8 mouse cellular contexts compared by ENCODE assay signal in genomic region chr4:128727019-128727720, GRCm38 (mm10). TPM values are rescaled to one million over a fixed set of nuclear protein-coding genes. Genes with fewer than 3 reads are reported as not detected.
DNase-seq lines count a peak whose midpoint lies in the region; ATAC-seq and TF ChIP-seq lines count a peak whose summit lies in the region.

No protein-coding gene starts in this region.

- ATAC-seq in cerebellum, adult (ENCODE audit: insufficient number of reproducible peaks, low FRiP score, low TSS enrichment) = peak; percentile 41; the same call in 1 of the 2 replicates
- ATAC-seq in forebrain, embryonic 14.5 days = peak; percentile 93
- ATAC-seq in lung, embryonic 15.5 days (ENCODE audit: borderline replicate concordance, extremely low read depth, low FRiP score, low TSS enrichment) = peak; percentile 93

- DNase-seq in forebrain, embryonic 14.5 days (ENCODE audit: low spot score) = peak; percentile 91
- peak; percentile 79 for DNase-seq in heart, postnatal 25 days (ENCODE audit: low spot score)
- peak; percentile 65 to 78 for DNase-seq in layer of hippocampus, adult 2 months (ENCODE audit: low spot score in 2 of 2)
- peak; percentile 69 for DNase-seq in ovary, adult 18-20 months (ENCODE audit: low spot score)
- peak; percentile 76 to 88 for DNase-seq in thymus, postnatal 10 days (ENCODE audit: low spot score in 2 of 2)

- no peak for TF ChIP-seq CTCF in E14TG2a.4 (conservative IDR thresholded peaks at IDR 0.05; ENCODE audit: low read length)
- TF ChIP-seq CTCF in layer of hippocampus, adult 2 months (conservative IDR thresholded peaks at IDR 0.05) = no peak

- H3K4me1 ChIP-seq in E14TG2a.4 (replicated peaks; ENCODE audit: low read depth, low read length) = peaks cover 43% of the 10 kb centered on the region
- H3K4me1 ChIP-seq in forebrain, embryonic 14.5 days (ENCODE audit: control insufficient read depth, insufficient read depth, low read length) = peaks cover 40% of the 10 kb centered on the region
- H3K4me1 ChIP-seq in lung, embryonic 15.5 days = peaks cover 35% of the 10 kb centered on the region

- H3K9ac ChIP-seq in forebrain, embryonic 14.5 days (ENCODE audit: low read length) = peak overlapping the region; percentile 100
- peak overlapping the region; percentile 86 for H3K9ac ChIP-seq in lung, embryonic 15.5 days

- H3K27ac ChIP-seq in forebrain, embryonic 14.5 days (ENCODE audit: low read depth, low read length) = peak overlapping the region; percentile 95
- H3K27ac ChIP-seq in layer of hippocampus, adult 2 months = peak overlapping the region; percentile 98
- H3K27ac ChIP-seq in lung, embryonic 15.5 days = peak overlapping the region; percentile 91

- WGBS in forebrain, embryonic 14.5 days = 3% methylated on average over 28 of the region's 68 CpGs
- 3% methylated on average over 64 of the region's 68 CpGs for WGBS in lung, embryonic 15.5 days

- H3K9me3 ChIP-seq in E14TG2a.4 (ENCODE audit: low read length) = no peaks in the 10 kb centered on the region
- no peaks in the 10 kb centered on the region for H3K9me3 ChIP-seq in forebrain, embryonic 14.5 days (replicated peaks; ENCODE audit: control insufficient read depth, low read length)
- no peaks in the 10 kb centered on the region for H3K9me3 ChIP-seq in lung, embryonic 15.5 days

- H3K4me3 ChIP-seq in E14TG2a.4 (replicated peaks; ENCODE audit: low read length) = peak overlapping the region; percentile 87
- peak overlapping the region; percentile 99 for H3K4me3 ChIP-seq in forebrain, embryonic 14.5 days (ENCODE audit: low read depth, low read length)
- H3K4me3 ChIP-seq in layer of hippocampus, adult 2 months = peak overlapping the region; percentile 79
- peak overlapping the region; percentile 71 for H3K4me3 ChIP-seq in lung, embryonic 15.5 days

- peaks cover 5% of the 10 kb centered on the region; the same call in 1 of the 2 replicates for H3K36me3 ChIP-seq in E14TG2a.4 (ENCODE audit: insufficient read depth, low read length)
- H3K36me3 ChIP-seq in forebrain, embryonic 14.5 days (ENCODE audit: control insufficient read depth, insufficient read depth, low read length) = peaks cover 13% of the 10 kb centered on the region; the same call in 1 of the 2 replicates
- H3K36me3 ChIP-seq in lung, embryonic 15.5 days = peaks cover 8% of the 10 kb centered on the region; the same call in 1 of the 2 replicates

- peaks cover 70% of the 10 kb centered on the region for H3K27me3 ChIP-seq in E14TG2a.4 (ENCODE audit: insufficient read depth, low read length)
- H3K27me3 ChIP-seq in forebrain, embryonic 14.5 days (replicated peaks; ENCODE audit: control insufficient read depth, insufficient read depth, low read length) = no peaks in the 10 kb centered on the region
- no peaks in the 10 kb centered on the region for H3K27me3 ChIP-seq in lung, embryonic 15.5 days

- peak overlapping the region; percentile 73 for H3K4me2 ChIP-seq in forebrain, embryonic 14.5 days (ENCODE audit: low read length)
- peak overlapping the region; percentile 83 for H3K4me2 ChIP-seq in lung, embryonic 15.5 days

- intact Hi-C loops in heart, postnatal 25 days (cut with DNase I) = no loop called here

RNA-seq across cellular contexts. Expression of gene A3galt2, which starts 28.0 kb away (rescaled TPM):
- 0.27 and 0.38 TPM in 2 replicates for polyA plus RNA-seq in forebrain, embryonic 14.5 days (2014; fragmentation: Nextera tagmentation; extraction: Ambion mirVana)
- under 1 TPM in 1 of 2 experiments, not detected in 1; 0.14 TPM for total RNA-seq in heart, postnatal 25 days (2021)
- under 1 TPM; 0.20 to 0.26 TPM for total RNA-seq in layer of hippocampus, adult 2 months (2021)
- 0.20 and 0.35 TPM in 2 replicates for polyA plus RNA-seq in lung, embryonic 15.5 days (2015; fragmentation: Nextera tagmentation; extraction: Ambion mirVana)

Comparison
In these comparisons a context has a peak if more than half of its experiments do, and no peak if none do; other contexts are left out.
1. Peak in every context shown above with its lines: DNase-seq, ATAC-seq, H3K4me3 ChIP-seq and H3K27ac ChIP-seq.
2. ATAC-seq: peak in every context shown above with its lines; median percentile 93 in forebrain, embryonic 14.5 days; 93 in lung, embryonic 15.5 days; 41 in cerebellum, adult.